Mouse (Mus musculus) bone marrow, adult 2 months (tissue): Measurements from ENCODE around the gene Tbl3. TPM values are rescaled to one million over a fixed set of nuclear protein-coding genes. Genes with fewer than 3 reads are reported as not detected.
"Not testable (repeated sequence)": the region's sequence is repeated elsewhere in the genome, so short reads cannot be mapped to it uniquely, and the experiment has no call there.

Source experiments
- H3K27ac ChIP-seq: fragments of 200-500 bp; 2 replicates; pipeline ENCODE4 v1.5.1; 2012; ENCODE audit warnings: low read depth, mild to moderate bottlenecking, control low read depth, inconsistent platforms, low read length; ENCODE audit not compliant: control insufficient read depth, poor library complexity, insufficient read depth
- H3K4me1 ChIP-seq: fragments of 200-500 bp; 2 replicates; pipeline ENCODE4 v1.6.1; 2011; ENCODE audit warnings: low read length; ENCODE audit not compliant: control insufficient read depth, insufficient read depth
- H3K4me3 ChIP-seq: fragments of 200-500 bp; replicated peaks from 2 replicates; pipeline ENCODE3; 2011; ENCODE audit warnings: mild to moderate bottlenecking, low read depth, low read length, control low read depth; ENCODE audit not compliant: control insufficient read depth
- CTCF ChIP-seq: fragments of 200-500 bp; IDR thresholded peaks from 2 replicates; pipeline ENCODE4 v1.5.1; 2011; ENCODE audit warnings: low read length, control low read depth; ENCODE audit not compliant: control insufficient read depth, insufficient read depth
- POLR2A ChIP-seq: fragments of 200-500 bp; IDR thresholded peaks from 2 replicates; pipeline ENCODE4 v1.6.1; 2011; ENCODE audit warnings: low read depth, mild to moderate bottlenecking, control low read depth, low read length, borderline replicate concordance; ENCODE audit not compliant: control insufficient read depth
- whole genome bisulfite sequencing: fragments of 180-500 bp; shearing (Covaris S2); methylation state at CpG from one replicate; pipeline ENCODE4 v1.1.7; 2018; 5-methylcytosine and 5-hydroxymethylcytosine counted together
- polyA plus RNA-seq: library from polyadenylated mRNA; stranded (reverse); fragments of >200 nt; gene quantifications from 2 replicates; pipeline ENCODE4 v1.2.4, GENCODE M21; 2011; ENCODE audit warnings: low replicate concordance; ENCODE audit not compliant: missing spikeins, insufficient read depth, insufficient read length

Gene Tbl3
- polyA plus RNA-seq, 1 experiment, result 28.1 TPM

- no peak overlapping the region for H3K4me3 ChIP-seq
- no peak overlapping the region for H3K27ac ChIP-seq
- 17% methylated on average over 6 of the region's 6 CpGs for WGBS
- peak; percentile 43; the same call in 1 of the 2 replicates for TF ChIP-seq CTCF
- no peak for TF ChIP-seq POLR2A
- H3K4me1 ChIP-seq, result peaks cover 2% of the 10 kb centered on the region
Observed at GRCm38 (mm10) chr17:24667416-24667815, 40.0 kb downstream of the Tbl3 start.

GRCm38 (mm10) chr17:24667011-24667410 is 40.4 kb downstream of the Tbl3 start:
- not testable (repeated sequence) for H3K27ac ChIP-seq, H3K4me1 ChIP-seq, H3K4me3 ChIP-seq
- WGBS, result 66% methylated on average over 7 of the region's 7 CpGs

- H3K27ac ChIP-seq, result no peak within 1 kb of the TSS
- TF ChIP-seq POLR2A (no peak), CTCF (no peak)
- no peaks in the 10 kb centered on the region for H3K4me1 ChIP-seq
- 3% methylated on average over 47 of the region's 47 CpGs for WGBS
- no peak within 1 kb of the TSS for H3K4me3 ChIP-seq
Observed at GRCm38 (mm10) chr17:24658017-24658758, 49.3 kb downstream of the Tbl3 start, which contains the start of gene Npw. Gene Npw, minus strand, starts transcription at chr17:24658457.

GRCm38 (mm10) chr17:24654969-24655368 is 52.5 kb downstream of the Tbl3 start:
- Histone ChIP-seq H3K27ac (no peak overlapping the region), H3K4me1 (no peaks in the 10 kb centered on the region; the same call in 1 of the 2 replicates), H3K4me3 (no peak overlapping the region)
- TF ChIP-seq CTCF (no peak), POLR2A (no peak)
- 79% methylated on average over 4 of the region's 4 CpGs for WGBS

DNA sequence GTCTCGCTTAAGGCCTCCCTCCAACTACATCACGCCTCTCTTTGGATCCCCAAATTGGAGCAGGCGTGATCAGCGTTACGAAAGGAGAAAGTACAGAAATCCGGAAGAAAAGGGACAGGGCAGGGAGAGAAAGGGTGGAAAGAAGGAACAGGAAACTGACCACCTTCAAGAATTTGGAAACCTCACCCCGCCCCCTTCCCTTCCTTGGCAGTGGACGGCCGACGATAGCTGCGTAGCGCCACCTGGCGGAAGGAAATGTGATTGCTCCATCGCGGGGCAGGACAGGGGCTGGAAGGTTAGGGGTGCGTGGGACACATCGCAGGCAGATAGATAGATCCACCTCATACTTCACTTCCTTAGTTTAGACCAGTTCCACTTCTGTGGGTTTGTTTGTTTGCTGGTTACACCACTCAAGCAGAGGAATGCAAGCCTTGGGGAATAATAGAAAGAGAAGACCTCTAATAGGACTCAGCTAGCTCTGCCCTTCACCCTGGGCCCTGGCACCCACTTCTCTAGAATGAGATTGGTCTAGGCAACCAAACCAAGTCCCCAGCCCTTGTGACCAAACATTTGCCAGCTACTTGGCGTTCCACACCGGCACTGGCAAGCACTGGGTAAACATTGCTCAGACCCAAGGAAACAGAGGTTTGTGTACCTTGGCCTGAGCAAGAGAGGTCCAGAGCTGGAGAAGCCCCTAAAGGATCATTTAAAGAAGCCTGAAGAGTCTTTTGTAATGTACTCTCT is 53.3 kb downstream of the Tbl3 start:
- no peaks in the 10 kb centered on the region; the same call in 1 of the 2 replicates for H3K4me1 ChIP-seq

GRCm38 (mm10) chr17:24651835-24652234 is 55.6 kb downstream of the Tbl3 start:
- no peak overlapping the region for H3K27ac ChIP-seq
- TF ChIP-seq POLR2A, result no peak
- TF ChIP-seq CTCF, result no peak
- WGBS, result 21% methylated on average over 3 of the region's 3 CpGs
- no peaks in the 10 kb centered on the region; the same call in 1 of the 2 replicates for H3K4me1 ChIP-seq
- H3K4me3 ChIP-seq, result no peak overlapping the region

More for the DNA sequence above, 53.3 kb downstream of the Tbl3 start:
- 7% methylated on average over 19 of the region's 19 CpGs for WGBS
- no peak overlapping the region for H3K27ac ChIP-seq
- peak overlapping the region; percentile 33 for H3K4me3 ChIP-seq
- TF ChIP-seq CTCF (peak; percentile 97), POLR2A (peak; percentile 41; the same call in 1 of the 2 replicates)

- no peak overlapping the region for H3K27ac ChIP-seq
- H3K4me3 ChIP-seq, result no peak overlapping the region
- H3K4me1 ChIP-seq, result no peaks in the 10 kb centered on the region; the same call in 1 of the 2 replicates
- TF ChIP-seq POLR2A (no peak), CTCF (no peak)
- 78% methylated on average over 4 of the region's 4 CpGs for WGBS
Observed at GRCm38 (mm10) chr17:24650766-24651165, 56.7 kb downstream of the Tbl3 start.

DNA sequence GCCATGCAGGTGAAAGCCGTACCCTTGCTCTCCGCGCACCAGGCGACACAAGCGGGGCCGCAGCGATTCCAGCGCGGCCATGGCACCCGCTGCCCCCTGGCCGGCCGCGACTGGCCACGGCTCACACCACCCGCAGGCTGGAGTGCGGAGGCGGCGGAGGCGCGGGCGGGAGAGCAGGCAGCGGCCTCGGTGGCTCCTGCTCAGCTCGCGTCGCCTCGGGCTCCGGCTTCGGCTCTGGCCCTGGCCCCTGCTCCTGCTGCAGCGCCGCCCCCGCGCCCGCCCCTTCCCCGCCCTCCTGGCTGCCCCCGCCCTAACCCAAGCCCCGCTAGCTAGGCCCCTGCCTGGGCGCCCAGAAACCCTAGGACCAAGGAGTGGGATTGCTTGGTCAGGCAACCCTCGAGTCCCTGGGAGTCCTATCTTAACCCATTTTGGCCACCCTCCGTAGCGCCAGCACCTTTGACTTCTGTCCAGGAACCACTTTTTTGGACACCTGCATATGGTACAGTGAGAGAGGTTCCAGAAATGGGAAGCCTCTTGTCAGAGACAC is 57.3 kb downstream of the Tbl3 start, which contains the start of gene Slc9a3r2:
Slc9a3r2 (minus strand) TSS at position 258 of the 547 bp plus-strand sequence.
- peak within 1 kb of the TSS; percentile 58 for H3K27ac ChIP-seq
- under 1% methylated on average over 41 of the region's 41 CpGs for WGBS

More for the DNA sequence above, 57.3 kb downstream of the Tbl3 start, which contains the start of gene Slc9a3r2:
- peak within 1 kb of the TSS; percentile 48 for H3K4me3 ChIP-seq
- H3K4me1 ChIP-seq, result no peaks in the 10 kb centered on the region; the same call in 1 of the 2 replicates
- no peak for TF ChIP-seq CTCF
